Mouse (Mus musculus): Measurements from ENCODE around the gene Psmg4.

DNA sequence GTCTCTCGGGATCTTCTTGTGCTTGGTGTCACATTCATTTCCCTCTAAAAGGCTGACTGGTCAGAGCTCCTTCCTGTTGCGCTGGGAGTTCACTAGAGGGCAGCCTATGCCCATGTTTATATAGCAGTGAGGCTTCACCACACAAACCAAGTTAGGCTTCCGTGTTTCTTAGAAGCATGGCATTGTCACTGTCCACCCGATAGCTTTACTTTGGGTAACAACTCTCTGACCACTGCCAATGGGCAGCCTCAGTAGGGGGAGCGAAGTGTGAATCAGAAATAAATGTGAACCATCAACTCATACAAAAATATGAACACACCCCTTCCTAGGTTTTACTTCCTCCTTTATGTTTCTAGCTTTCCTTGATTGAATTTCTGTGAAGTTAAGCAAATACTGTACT is 24.8 kb downstream of the Psmg4 start:
- TF ChIP-seq CTCF (IDR thresholded peaks at IDR 0.05; ENCODE audit: low read depth) (peak; percentile 83), EP300 (IDR thresholded peaks at IDR 0.05; ENCODE audit: low read depth) (no peak)

Measured in liver, postnatal 0 days (tissue).